Mouse (Mus musculus) hindbrain, embryonic 13.5 days (tissue): Measurements from ENCODE around the gene Nipa1. TPM values are rescaled to one million over a fixed set of nuclear protein-coding genes. Genes with fewer than 3 reads are reported as not detected.
A peak's percentile ranks its signal among the peaks of the same experiment; 100 is the strongest.

Experiments used
- ATAC-seq: fragments of 200-750 bp; cut with Nextera tagmentation; 2 replicates; pipeline ENCODE4 v1.8.0; 2017; ENCODE audit warnings: moderate TSS enrichment; ENCODE audit not compliant: low FRiP score
- H3K27ac ChIP-seq: fragments of 300-500 bp; sonication (generic); 2 replicates; pipeline ENCODE4 v1.5.1; 2015; ENCODE audit warnings: inconsistent platforms, mild to moderate bottlenecking, moderate library complexity
- H3K27me3 ChIP-seq: fragments of 300-500 bp; sonication (generic); 2 replicates; pipeline ENCODE4 v1.6.1; 2015; ENCODE audit warnings: mild to moderate bottlenecking, inconsistent platforms
- H3K36me3 ChIP-seq: fragments of 300-500 bp; sonication (generic); 2 replicates; pipeline ENCODE4 v1.6.1; 2015; ENCODE audit warnings: mild to moderate bottlenecking, inconsistent platforms
- H3K4me1 ChIP-seq: fragments of 300-500 bp; sonication (generic); replicated peaks from 2 replicates; pipeline ENCODE4 v1.6.1; 2015; ENCODE audit warnings: inconsistent platforms
- H3K4me2 ChIP-seq: fragments of 300-500 bp; sonication (generic); 2 replicates; pipeline ENCODE4 v1.6.1; 2015; ENCODE audit warnings: inconsistent platforms, mild to moderate bottlenecking, moderate library complexity
- H3K4me3 ChIP-seq: fragments of 300-500 bp; sonication (generic); 2 replicates; pipeline ENCODE4 v1.5.1; 2015; ENCODE audit warnings: mild to moderate bottlenecking, inconsistent platforms
- H3K9ac ChIP-seq: fragments of 300-500 bp; sonication (generic); 2 replicates; pipeline ENCODE4 v1.6.1; 2015; ENCODE audit warnings: mild to moderate bottlenecking, inconsistent platforms
- H3K9me3 ChIP-seq: fragments of 300-500 bp; sonication (generic); 2 replicates; pipeline ENCODE4 v1.6.1; 2016; ENCODE audit warnings: inconsistent platforms
- WGBS: fragments of 180-500 bp; shearing (Covaris S2); methylation state at CpG from one replicate; pipeline ENCODE4 v1.1.7; 2015; 5-methylcytosine and 5-hydroxymethylcytosine counted together
- polyA plus RNA-seq: library from polyadenylated mRNA; unstranded; fragments of >200 nt; fragmentation: Nextera tagmentation; extraction: Ambion mirVana; gene quantifications from 2 replicates; pipeline ENCODE4 v1.2.1, GENCODE M21; 2015

Gene Nipa1
- polyA plus RNA-seq, 1 experiment from 2014 or later: 22.2 TPM

- no peak overlapping the region for H3K4me2 ChIP-seq
- H3K4me1 ChIP-seq: no peaks in the 10 kb centered on the region
- no peak overlapping the region for H3K4me3 ChIP-seq
- no peaks in the 10 kb centered on the region for H3K9me3 ChIP-seq
- H3K27me3 ChIP-seq: no peaks in the 10 kb centered on the region
- WGBS: 91% methylated on average over 7 of the region's 7 CpGs
- no peak overlapping the region for H3K27ac ChIP-seq
- ATAC-seq: no peak
- H3K36me3 ChIP-seq: peaks cover 14% of the 10 kb centered on the region
- no peak overlapping the region for H3K9ac ChIP-seq
Observed at GRCm38 (mm10) chr7:55991858-55992257, 27.9 kb downstream of the Nipa1 start.

- H3K27ac ChIP-seq: no peak overlapping the region
- H3K27me3 ChIP-seq: no peaks in the 10 kb centered on the region
- H3K4me3 ChIP-seq: no peak overlapping the region
- H3K9ac ChIP-seq: no peak overlapping the region
- no peak overlapping the region for H3K4me2 ChIP-seq
- ATAC-seq: no peak
- WGBS: 98% methylated on average over 3 of the region's 3 CpGs
- H3K36me3 ChIP-seq: peaks cover 14% of the 10 kb centered on the region
- H3K4me1 ChIP-seq: 0 out of 2 replicates have a peak, but pooled peaks cover 3% of the 10 kb centered on the region
- H3K9me3 ChIP-seq: no peaks in the 10 kb centered on the region
Observed at GRCm38 (mm10) chr7:55991129-55991528, 28.6 kb downstream of the Nipa1 start.

- H3K4me2 ChIP-seq: peak overlapping the region; percentile 40
- 0 out of 2 replicates have a peak overlapping the region, but pooled peaks have one; percentile 43 for H3K9ac ChIP-seq
- H3K9me3 ChIP-seq: no peaks in the 10 kb centered on the region
- peaks cover 35% of the 10 kb centered on the region for H3K36me3 ChIP-seq
- H3K27me3 ChIP-seq: no peaks in the 10 kb centered on the region
- 0 out of 2 replicates have a peak, but pooled peaks cover 3% of the 10 kb centered on the region for H3K4me1 ChIP-seq
- ATAC-seq: peak; percentile 75
- WGBS: 39% methylated on average over 13 of the region's 13 CpGs
- H3K4me3 ChIP-seq: no peak overlapping the region; the same call in 1 of the 2 replicates
- no peak overlapping the region for H3K27ac ChIP-seq
Observed at GRCm38 (mm10) chr7:55986526-55987214, 33.1 kb downstream of the Nipa1 start.

- 83% methylated on average over 4 of the region's 4 CpGs for WGBS
- 0 out of 2 replicates have a peak, but pooled peaks cover 3% of the 10 kb centered on the region for H3K4me1 ChIP-seq
- H3K4me3 ChIP-seq: no peak overlapping the region
- H3K9me3 ChIP-seq: no peaks in the 10 kb centered on the region
- no peaks in the 10 kb centered on the region for H3K27me3 ChIP-seq
- peaks cover 35% of the 10 kb centered on the region for H3K36me3 ChIP-seq
- no peak for ATAC-seq
- no peak overlapping the region for H3K9ac ChIP-seq
- H3K4me2 ChIP-seq: no peak overlapping the region
- H3K27ac ChIP-seq: no peak overlapping the region
Observed at GRCm38 (mm10) chr7:55984754-55985153, 35.0 kb downstream of the Nipa1 start.

GRCm38 (mm10) chr7:55983107-55983506 lies 36.6 kb downstream of the Nipa1 start:
- ATAC-seq: no peak
- no peaks in the 10 kb centered on the region for H3K27me3 ChIP-seq
- no peak overlapping the region for H3K9ac ChIP-seq
- H3K4me3 ChIP-seq: no peak overlapping the region
- 89% methylated on average over 5 of the region's 5 CpGs for WGBS
- H3K9me3 ChIP-seq: no peaks in the 10 kb centered on the region
- no peak overlapping the region for H3K27ac ChIP-seq
- H3K4me2 ChIP-seq: no peak overlapping the region
- peaks cover 51% of the 10 kb centered on the region for H3K36me3 ChIP-seq
- 0 out of 2 replicates have a peak, but pooled peaks cover 3% of the 10 kb centered on the region for H3K4me1 ChIP-seq

- H3K4me1 ChIP-seq: 0 out of 2 replicates have a peak, but pooled peaks cover 3% of the 10 kb centered on the region
- H3K9ac ChIP-seq: no peak overlapping the region
- no peaks in the 10 kb centered on the region for H3K9me3 ChIP-seq
- H3K27ac ChIP-seq: no peak overlapping the region
- H3K4me3 ChIP-seq: no peak overlapping the region
- peaks cover 52% of the 10 kb centered on the region for H3K36me3 ChIP-seq
- WGBS: 91% methylated on average over 10 of the region's 10 CpGs
- no peak overlapping the region for H3K4me2 ChIP-seq
- no peaks in the 10 kb centered on the region for H3K27me3 ChIP-seq
- ATAC-seq: no peak
Observed at GRCm38 (mm10) chr7:55982010-55982700, 37.6 kb downstream of the Nipa1 start.

GRCm38 (mm10) chr7:55981511-55981910 lies 38.2 kb downstream of the Nipa1 start:
- Histone ChIP-seq H3K4me1 (0 out of 2 replicates have a peak, but pooled peaks cover 2% of the 10 kb centered on the region), H3K4me3 (no peak overlapping the region), H3K27me3 (no peaks in the 10 kb centered on the region), H3K9ac (no peak overlapping the region), H3K4me2 (no peak overlapping the region), H3K9me3 (no peaks in the 10 kb centered on the region), H3K27ac (no peak overlapping the region), H3K36me3 (peaks cover 54% of the 10 kb centered on the region)
- 96% methylated on average over 2 of the region's 2 CpGs for WGBS
- no peak for ATAC-seq

GRCm38 (mm10) chr7:55974429-55974828 lies 45.3 kb downstream of the Nipa1 start:
- H3K4me1 ChIP-seq: no peaks in the 10 kb centered on the region
- H3K27me3 ChIP-seq: no peaks in the 10 kb centered on the region
- H3K4me3 ChIP-seq: no peak overlapping the region
- peaks cover 33% of the 10 kb centered on the region for H3K36me3 ChIP-seq
- H3K9ac ChIP-seq: no peak overlapping the region
- no peak overlapping the region for H3K27ac ChIP-seq
- WGBS: 97% methylated on average over 2 of the region's 2 CpGs
- H3K9me3 ChIP-seq: no peaks in the 10 kb centered on the region
- H3K4me2 ChIP-seq: no peak overlapping the region
- ATAC-seq: no peak

GRCm38 (mm10) chr7:55969415-55969814 lies 50.3 kb downstream of the Nipa1 start:
- H3K4me1 ChIP-seq: no peaks in the 10 kb centered on the region; the same call in 1 of the 2 replicates
- H3K27me3 ChIP-seq: no peaks in the 10 kb centered on the region
- no peaks in the 10 kb centered on the region for H3K9me3 ChIP-seq
- H3K27ac ChIP-seq: no peak overlapping the region
- no peak for ATAC-seq
- H3K4me2 ChIP-seq: no peak overlapping the region
- H3K4me3 ChIP-seq: no peak overlapping the region
- no peak overlapping the region for H3K9ac ChIP-seq
- peaks cover 7% of the 10 kb centered on the region for H3K36me3 ChIP-seq
- WGBS: 81% methylated on average over 1 of the region's 1 CpGs

GRCm38 (mm10) chr7:55968258-55968901 lies 51.4 kb downstream of the Nipa1 start:
- Histone ChIP-seq H3K9me3 (no peaks in the 10 kb centered on the region), H3K27me3 (no peaks in the 10 kb centered on the region), H3K4me1 (peaks cover 5% of the 10 kb centered on the region), H3K4me3 (peak overlapping the region; percentile 11; the same call in 1 of the 2 replicates), H3K9ac (0 out of 2 replicates have a peak overlapping the region, but pooled peaks have one; percentile 6), H3K4me2 (peak overlapping the region; percentile 38), H3K27ac (no peak overlapping the region), H3K36me3 (no peaks in the 10 kb centered on the region)
- WGBS: 45% methylated on average over 16 of the region's 16 CpGs
- no peak for ATAC-seq

- H3K9ac ChIP-seq: no peak overlapping the region
- no peaks in the 10 kb centered on the region for H3K27me3 ChIP-seq
- no peak overlapping the region for H3K4me3 ChIP-seq
- H3K4me1 ChIP-seq: peaks cover 11% of the 10 kb centered on the region
- ATAC-seq: no peak
- H3K27ac ChIP-seq: no peak overlapping the region
- H3K4me2 ChIP-seq: no peak overlapping the region
- H3K36me3 ChIP-seq: no peaks in the 10 kb centered on the region
- H3K9me3 ChIP-seq: no peaks in the 10 kb centered on the region
- 22% methylated on average over 3 of the region's 3 CpGs for WGBS
Observed at GRCm38 (mm10) chr7:55966866-55967460, 52.8 kb downstream of the Nipa1 start.
